Mouse (Mus musculus) embryonic facial prominence, embryonic 11.5 days (tissue): ENCODE data around the gene Lamp2. TPM values are rescaled to one million over a fixed set of nuclear protein-coding genes. Genes with fewer than 3 reads are reported as not detected.
"Not testable (repeated sequence)": the region's sequence is repeated elsewhere in the genome, so short reads cannot be mapped to it uniquely, and the experiment has no call there.

Experiments used
- ATAC-seq: fragments of 200-750 bp; cut with Nextera tagmentation; replicated peaks from 2 replicates; pipeline ENCODE4 v1.8.0; 2017; ENCODE audit warnings: low read depth; ENCODE audit not compliant: insufficient number of reproducible peaks, low FRiP score, low TSS enrichment
- DNase-seq: peaks from one replicate; pipeline ENCODE4 v3.0.0-alpha.2; 2015; ENCODE audit warnings: low spot score
- H3K27ac ChIP-seq: fragments of 300-500 bp; sonication (generic); replicated peaks from 2 replicates; pipeline ENCODE4 v1.5.1; 2014; ENCODE audit warnings: mild to moderate bottlenecking, low read depth, low read length, control low read depth
- H3K27me3 ChIP-seq: fragments of 300-500 bp; sonication (generic); 2 replicates; pipeline ENCODE4 v1.6.1; 2014; ENCODE audit warnings: mild to moderate bottlenecking, low read length, moderate library complexity, mixed read lengths; ENCODE audit not compliant: control insufficient read depth, insufficient read depth
- H3K36me3 ChIP-seq: fragments of 300-500 bp; sonication (generic); replicated peaks from 2 replicates; pipeline ENCODE4 v1.6.1; 2014; ENCODE audit warnings: low read depth, mild to moderate bottlenecking, low read length, moderate library complexity, mixed read lengths; ENCODE audit not compliant: control insufficient read depth, insufficient read depth
- H3K4me1 ChIP-seq: fragments of 300-500 bp; sonication (generic); 2 replicates; pipeline ENCODE4 v1.6.1; 2014; ENCODE audit warnings: low read length, mixed read lengths; ENCODE audit not compliant: control insufficient read depth, insufficient read depth
- H3K4me2 ChIP-seq: fragments of 300-500 bp; sonication (generic); 2 replicates; pipeline ENCODE4 v1.6.1; 2014; ENCODE audit warnings: low read depth, mild to moderate bottlenecking, control low read depth, low read length, moderate library complexity
- H3K4me3 ChIP-seq: fragments of 300-500 bp; sonication (generic); 2 replicates; pipeline ENCODE4 v1.5.1; 2014; ENCODE audit warnings: low read depth, low read length, control low read depth
- H3K9ac ChIP-seq: fragments of 300-500 bp; sonication (generic); replicated peaks from 2 replicates; pipeline ENCODE4 v1.6.1; 2014; ENCODE audit warnings: mild to moderate bottlenecking, control low read depth, low read length
- H3K9me3 ChIP-seq: fragments of 300-500 bp; sonication (generic); replicated peaks from 2 replicates; pipeline ENCODE4 v1.6.1; 2016; ENCODE audit warnings: mild to moderate bottlenecking, low read length, inconsistent platforms, mixed read lengths; ENCODE audit not compliant: control insufficient read depth
- WGBS: fragments of 180-500 bp; shearing (Covaris S2); extraction: QIAGEN DNeasy Blood & Tissue Kit; methylation state at CpG from one replicate; pipeline ENCODE4 v1.1.7; 2014; 5-methylcytosine and 5-hydroxymethylcytosine counted together
- polyA plus RNA-seq: library from polyadenylated mRNA; unstranded; fragments of >200 nt; fragmentation: Nextera tagmentation; extraction: Ambion mirVana; gene quantifications from 2 replicates; pipeline ENCODE4 v1.2.1, GENCODE M21; 2014

The Lamp2 gene
- polyA plus RNA-seq, 1 experiment from 2014 or later: 115 TPM

DNA sequence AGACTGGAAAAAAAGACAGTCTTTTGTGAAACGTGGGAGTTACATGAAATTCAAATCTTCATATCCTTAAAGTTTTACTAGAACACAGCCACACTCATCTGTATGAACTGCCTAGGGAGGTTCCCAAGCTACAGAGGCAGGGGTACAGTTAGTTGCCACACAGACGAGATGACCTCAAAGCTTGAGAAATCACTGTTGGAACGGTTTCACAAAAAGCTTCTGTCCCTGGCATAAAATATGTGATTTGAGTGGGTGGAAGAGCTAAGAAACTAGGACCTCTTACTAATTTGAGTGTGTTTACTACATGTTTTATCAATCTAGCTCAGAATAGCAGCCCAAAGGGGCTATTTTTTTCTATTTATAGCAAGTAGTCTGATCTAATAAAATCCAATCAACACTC is 33.9 kb downstream of the Lamp2 start:
- no peak overlapping the region for H3K4me2 ChIP-seq
- H3K4me3 ChIP-seq: no peak overlapping the region
- no peaks in the 10 kb centered on the region for H3K9me3 ChIP-seq
- H3K27me3 ChIP-seq: no peaks in the 10 kb centered on the region
- no peak overlapping the region for H3K9ac ChIP-seq
- no peaks in the 10 kb centered on the region for H3K4me1 ChIP-seq
- no peaks in the 10 kb centered on the region for H3K36me3 ChIP-seq
- no peak for ATAC-seq
- 65% methylated on average over 3 of the region's 3 CpGs for WGBS
- no peak for DNase-seq
- H3K27ac ChIP-seq: no peak overlapping the region

DNA sequence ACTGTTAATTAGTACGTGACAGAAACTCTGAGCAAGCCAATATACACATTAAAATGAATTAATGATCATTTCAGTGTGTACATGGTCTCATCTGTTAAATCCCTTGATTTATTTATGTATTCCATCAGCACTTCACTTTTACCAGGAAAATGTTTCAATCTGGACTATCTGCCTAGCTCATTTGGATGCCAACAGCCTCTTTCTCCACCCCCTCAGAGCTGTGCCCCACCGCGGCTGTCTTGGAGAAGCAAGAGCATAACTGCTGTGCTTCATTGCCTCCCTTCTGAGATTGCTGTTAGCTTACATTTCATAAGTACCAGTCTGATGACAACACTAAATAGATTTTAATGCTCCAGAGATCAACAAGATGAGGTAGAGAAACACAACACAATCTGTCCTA is 52.4 kb downstream of the Lamp2 start:
- no peak overlapping the region for H3K9ac ChIP-seq
- no peak overlapping the region for H3K4me2 ChIP-seq
- 85% methylated on average over 3 of the region's 3 CpGs for WGBS
- H3K36me3 ChIP-seq: no peaks in the 10 kb centered on the region
- no peak overlapping the region for H3K4me3 ChIP-seq
- no peak overlapping the region for H3K27ac ChIP-seq
- no peaks in the 10 kb centered on the region for H3K4me1 ChIP-seq
- ATAC-seq (no peak), DNase-seq (no peak)
- no peaks in the 10 kb centered on the region for H3K27me3 ChIP-seq
- H3K9me3 ChIP-seq: no peaks in the 10 kb centered on the region

DNA sequence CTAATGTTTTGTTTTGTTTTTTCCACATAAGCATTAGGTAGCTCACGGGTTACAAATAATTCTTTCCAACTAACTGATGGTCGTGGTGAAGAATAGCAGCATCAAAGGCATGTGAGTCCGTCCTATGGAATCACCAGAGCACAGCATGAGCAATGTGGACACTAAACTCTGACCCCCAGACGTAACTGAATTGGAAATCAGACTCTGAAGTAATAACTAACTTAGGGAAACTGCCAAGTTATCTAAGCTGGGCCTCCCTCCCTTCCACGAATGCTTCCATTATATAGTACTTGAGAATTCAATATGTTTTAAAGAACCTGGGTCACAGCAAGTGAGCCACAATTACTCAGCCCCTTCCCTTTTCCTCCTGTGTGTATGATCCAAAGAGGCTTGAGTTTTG is 53.3 kb downstream of the Lamp2 start:
- H3K4me2 ChIP-seq: no peak overlapping the region
- H3K27ac ChIP-seq: no peak overlapping the region
- H3K9me3 ChIP-seq: no peaks in the 10 kb centered on the region
- H3K27me3 ChIP-seq: no peaks in the 10 kb centered on the region
- WGBS: 71% methylated on average over 5 of the region's 5 CpGs
- DNase-seq (no peak), ATAC-seq (no peak)
- H3K9ac ChIP-seq: no peak overlapping the region
- no peaks in the 10 kb centered on the region for H3K36me3 ChIP-seq
- H3K4me1 ChIP-seq: no peaks in the 10 kb centered on the region
- H3K4me3 ChIP-seq: no peak overlapping the region

DNA sequence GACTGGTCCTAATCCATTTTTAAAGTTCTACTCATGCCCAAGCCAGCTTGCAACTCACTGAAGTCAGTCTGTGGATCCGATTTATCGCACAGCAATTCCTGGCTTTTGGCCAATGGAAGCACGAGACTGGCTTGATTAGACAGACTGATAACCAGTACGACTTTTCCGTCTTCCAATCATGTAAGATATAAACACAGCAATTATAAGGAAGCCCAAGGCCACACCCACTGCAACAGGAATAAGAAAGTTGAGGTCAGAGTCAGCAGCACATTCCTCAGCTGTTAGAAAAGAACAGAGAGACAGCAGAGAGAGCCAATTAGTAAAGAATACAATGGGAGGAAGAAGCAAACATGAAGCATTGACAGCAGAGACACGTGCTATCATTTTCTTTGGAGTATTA is 54.2 kb downstream of the Lamp2 start:
- Histone ChIP-seq H3K4me3 (no peak overlapping the region), H3K27ac (no peak overlapping the region), H3K36me3 (no peaks in the 10 kb centered on the region), H3K9ac (no peak overlapping the region), H3K27me3 (no peaks in the 10 kb centered on the region), H3K9me3 (no peaks in the 10 kb centered on the region), H3K4me1 (no peaks in the 10 kb centered on the region), H3K4me2 (no peak overlapping the region)
- DNase-seq (no peak), ATAC-seq (no peak)
- WGBS: 66% methylated on average over 6 of the region's 6 CpGs

DNA sequence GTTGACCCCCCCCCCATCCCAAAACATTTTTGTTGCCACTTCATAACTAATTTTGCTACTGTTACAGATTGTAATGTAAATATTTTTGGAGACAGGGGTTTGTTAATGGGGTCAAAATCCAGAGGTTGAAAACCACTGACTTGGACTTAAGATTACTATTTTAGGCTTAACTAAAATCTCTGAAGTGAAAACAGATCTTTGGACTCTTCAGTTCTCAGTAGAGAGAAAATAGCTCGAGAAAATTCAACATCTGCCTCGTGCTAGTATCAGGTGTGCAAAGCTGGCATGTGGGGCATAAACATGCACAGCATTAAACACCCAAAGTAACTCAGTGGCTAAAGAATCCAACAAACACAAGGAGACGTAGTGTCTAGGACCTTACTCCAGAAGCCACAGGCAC is 55.6 kb downstream of the Lamp2 start:
- no peaks in the 10 kb centered on the region for H3K36me3 ChIP-seq
- no peak overlapping the region for H3K9ac ChIP-seq
- H3K4me1 ChIP-seq: no peaks in the 10 kb centered on the region
- ATAC-seq (no peak), DNase-seq (no peak)
- no peaks in the 10 kb centered on the region for H3K27me3 ChIP-seq
- no peak overlapping the region for H3K4me3 ChIP-seq
- H3K4me2 ChIP-seq: no peak overlapping the region
- 75% methylated on average over 3 of the region's 3 CpGs for WGBS
- no peaks in the 10 kb centered on the region for H3K9me3 ChIP-seq
- H3K27ac ChIP-seq: no peak overlapping the region

DNA sequence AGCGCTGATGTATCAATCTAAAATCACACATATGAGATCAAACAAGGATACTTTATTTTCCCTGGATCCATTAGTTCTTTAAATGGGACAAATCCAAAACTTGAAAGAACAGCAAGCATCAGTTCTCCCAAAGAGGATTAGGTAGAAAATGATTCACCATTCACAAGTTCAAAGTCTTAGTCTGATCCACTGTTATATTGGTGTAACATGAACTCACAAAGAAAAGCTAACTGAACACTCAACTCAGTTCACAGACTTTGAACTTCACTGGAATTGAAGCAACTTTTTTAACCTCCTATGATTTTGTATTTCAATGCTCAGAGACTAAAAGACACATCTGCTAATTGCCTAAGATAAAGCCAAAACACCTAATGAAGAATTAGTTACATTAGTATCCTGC is 56.6 kb downstream of the Lamp2 start:
- Histone ChIP-seq H3K4me1 (no peaks in the 10 kb centered on the region), H3K4me3 (no peak overlapping the region), H3K27me3 (no peaks in the 10 kb centered on the region), H3K9ac (no peak overlapping the region), H3K27ac (no peak overlapping the region), H3K36me3 (no peaks in the 10 kb centered on the region), H3K9me3 (no peaks in the 10 kb centered on the region), H3K4me2 (no peak overlapping the region)
- ATAC-seq: no peak
- no peak for DNase-seq
- WGBS: 90% methylated on average over 1 of the region's 1 CpGs

DNA sequence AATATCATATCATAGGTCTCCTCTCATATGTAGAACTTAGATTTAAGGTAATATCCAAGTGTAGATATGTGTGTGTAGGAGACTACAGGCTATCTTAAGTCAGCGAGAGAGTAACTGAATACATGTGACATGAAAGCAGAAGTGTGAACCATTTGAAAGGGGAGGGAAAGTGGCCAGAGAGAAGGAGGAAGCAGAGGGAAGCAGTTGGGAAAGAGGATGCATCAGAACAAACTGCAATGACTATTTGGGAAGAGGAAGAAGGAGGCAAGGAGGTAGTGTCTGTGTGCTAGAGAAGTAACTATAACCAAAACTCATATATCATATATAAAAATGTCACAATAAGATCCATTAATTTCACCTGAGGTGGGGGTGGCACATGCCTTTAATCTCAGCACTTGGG is 83.1 kb downstream of the Lamp2 start:
- H3K36me3 ChIP-seq, H3K27me3 ChIP-seq, ATAC-seq, DNase-seq, H3K4me2 ChIP-seq, H3K9me3 ChIP-seq, H3K27ac ChIP-seq, H3K4me1 ChIP-seq, H3K9ac ChIP-seq, H3K4me3 ChIP-seq: not testable (repeated sequence)
- WGBS: 96% methylated on average over 1 of the region's 1 CpGs

DNA sequence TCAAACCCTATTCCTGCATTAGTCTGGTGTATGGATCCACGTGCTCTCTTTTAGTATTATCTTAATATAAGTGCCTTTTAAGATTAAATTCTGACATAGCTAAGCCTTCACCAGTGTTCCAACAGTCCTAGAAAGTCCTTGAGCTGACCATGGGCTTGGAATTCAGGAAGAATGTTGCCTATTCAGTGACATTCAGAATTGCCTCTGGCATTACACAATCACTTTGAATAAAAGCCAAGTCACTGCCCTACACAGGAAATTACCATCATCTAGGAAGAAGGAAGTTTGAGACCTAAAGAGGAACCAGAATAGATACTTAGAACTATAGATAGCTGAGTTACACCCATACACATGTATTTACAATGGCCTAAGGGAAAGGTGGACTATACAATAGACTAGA is 91.6 kb downstream of the Lamp2 start:
- not testable (repeated sequence) for H3K4me1 ChIP-seq, ATAC-seq, H3K27me3 ChIP-seq, DNase-seq, H3K4me3 ChIP-seq, H3K36me3 ChIP-seq, H3K9me3 ChIP-seq, H3K27ac ChIP-seq, H3K9ac ChIP-seq, H3K4me2 ChIP-seq
- WGBS: 63% methylated on average over 1 of the region's 1 CpGs

DNA sequence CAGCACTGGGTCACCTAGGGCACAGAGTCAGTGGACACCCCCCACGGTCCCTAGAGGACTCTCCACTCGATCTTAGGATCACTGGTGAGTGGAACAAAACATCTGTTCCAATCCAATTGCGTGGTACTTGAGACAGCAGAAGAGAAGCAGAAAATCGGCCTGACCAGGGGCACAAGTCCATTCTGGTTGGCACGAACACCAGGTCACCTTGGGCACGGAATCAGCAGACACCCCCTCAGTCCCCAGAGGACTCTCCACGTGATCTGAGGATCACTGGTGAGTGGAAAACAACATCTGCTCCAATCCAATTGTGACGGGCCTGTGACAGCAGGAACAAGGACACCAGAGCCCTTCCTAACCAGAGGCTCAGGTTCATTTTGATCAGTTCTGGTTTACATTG is 94.2 kb downstream of the Lamp2 start:
- Histone ChIP-seq H3K27me3 (no peaks in the 10 kb centered on the region), H3K9ac (no peak overlapping the region), H3K27ac (no peak overlapping the region), H3K9me3 (no peaks in the 10 kb centered on the region), H3K4me1 (no peaks in the 10 kb centered on the region), H3K36me3 (no peaks in the 10 kb centered on the region), H3K4me3 (no peak overlapping the region), H3K4me2 (no peak overlapping the region)
- ATAC-seq: no peak
- WGBS: 72% methylated on average over 8 of the region's 8 CpGs
- DNase-seq: no peak
